Mouse (Mus musculus) small intestine, adult 2 months (tissue): ENCODE data around the gene Ube2u.

ENCODE experiments used
- CTCF ChIP-seq: fragments of 200-500 bp; IDR thresholded peaks from 2 replicates; pipeline ENCODE4 v1.5.1; 2012; ENCODE audit warnings: low read depth, mild to moderate bottlenecking, control low read depth, inconsistent platforms, low read length, moderate library complexity, mixed read lengths; ENCODE audit not compliant: insufficient replicate concordance, insufficient read length; ENCODE audit errors: extremely low read depth
- POLR2A ChIP-seq: fragments of 200-500 bp; IDR thresholded peaks from 2 replicates; pipeline ENCODE4 v1.6.1; 2012; ENCODE audit warnings: low read depth, mild to moderate bottlenecking, control low read depth, inconsistent platforms, low read length, moderate library complexity

GRCm38 (mm10) chr4:100503337-100503736 lies 24.7 kb downstream of the Ube2u start:
- TF ChIP-seq POLR2A, result no peak
- no peak for TF ChIP-seq CTCF
